Mouse (Mus musculus): ENCODE results near the gene Gm17361.
"Not testable (repeated sequence)": the region's sequence is repeated elsewhere in the genome, so short reads cannot be mapped to it uniquely, and the experiment has no call there.

Gm17361 gene

DNA sequence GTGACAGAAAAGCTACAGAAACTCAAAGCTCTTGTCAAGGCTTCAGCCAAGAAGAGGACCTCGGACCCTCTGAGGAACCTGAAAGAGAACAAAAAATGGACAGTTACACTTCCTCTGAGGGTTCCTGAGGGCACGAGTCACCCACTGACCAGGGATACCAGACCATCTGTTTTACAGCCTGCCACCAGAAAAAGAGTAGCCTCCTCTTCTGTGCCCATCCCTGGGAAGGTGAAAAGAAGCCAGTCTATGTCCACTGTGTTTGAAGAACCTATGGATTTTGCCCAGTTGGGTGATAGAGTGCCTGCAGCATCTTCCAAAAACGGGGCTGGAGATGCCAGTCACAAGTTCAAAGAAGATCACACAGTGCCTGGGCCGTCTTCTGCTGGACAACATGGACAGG is at the start of gene Gm17361:
TSS of gene Gm17361 (plus strand) at position 301 of the 400 bp plus-strand sequence.
- not testable (repeated sequence) for DNase-seq

All from layer of hippocampus, adult 9-11 months (tissue).